Mouse (Mus musculus) stomach, postnatal 0 days (tissue): Measurements from ENCODE around the gene Mcl1. TPM values are rescaled to one million over a fixed set of nuclear protein-coding genes. Genes with fewer than 3 reads are reported as not detected.
"Not testable (repeated sequence)": the region's sequence is repeated elsewhere in the genome, so short reads cannot be mapped to it uniquely, and the experiment has no call there.

Source experiments
- ATAC-seq: fragments of 200-750 bp; cut with Nextera tagmentation; 2 replicates; pipeline ENCODE4 v1.8.0; 2017; ENCODE audit not compliant: low FRiP score, low TSS enrichment
- DNase-seq: peaks from one replicate; pipeline ENCODE4 v3.0.0-alpha.2; 2016; ENCODE audit warnings: low spot score
- H3K27ac ChIP-seq: fragments of 300-500 bp; sonication (generic); replicated peaks from 2 replicates; pipeline ENCODE4 v1.5.1; 2014; ENCODE audit warnings: mild to moderate bottlenecking, control low read depth
- H3K27me3 ChIP-seq: fragments of 300-500 bp; sonication (generic); 2 replicates; pipeline ENCODE4 v1.6.1; 2014; ENCODE audit warnings: low read length; ENCODE audit not compliant: control insufficient read depth, insufficient read depth
- H3K36me3 ChIP-seq: fragments of 300-500 bp; sonication (generic); 2 replicates; pipeline ENCODE4 v1.6.1; 2014; ENCODE audit warnings: low read length, mixed read lengths; ENCODE audit not compliant: control insufficient read depth, insufficient read depth
- H3K4me1 ChIP-seq: fragments of 300-500 bp; sonication (generic); replicated peaks from 2 replicates; pipeline ENCODE4 v1.6.1; 2014; ENCODE audit warnings: antibody characterized with exemption; ENCODE audit not compliant: control insufficient read depth, insufficient read depth
- H3K4me2 ChIP-seq: fragments of 300-500 bp; sonication (generic); replicated peaks from 2 replicates; pipeline ENCODE4 v1.6.1; 2014; ENCODE audit warnings: low read depth, mild to moderate bottlenecking, control low read depth, moderate library complexity
- H3K4me3 ChIP-seq: fragments of 300-500 bp; sonication (generic); 2 replicates; pipeline ENCODE4 v1.5.1; 2014; ENCODE audit warnings: low read depth, low read length, control low read depth
- H3K9ac ChIP-seq: fragments of 300-500 bp; sonication (generic); 2 replicates; pipeline ENCODE4 v1.6.1; 2014; ENCODE audit warnings: mild to moderate bottlenecking, low read length, control low read depth, mixed read lengths
- H3K9me3 ChIP-seq: fragments of 300-500 bp; sonication (generic); 2 replicates; pipeline ENCODE4 v1.6.1; 2016; ENCODE audit warnings: low read length; ENCODE audit not compliant: control insufficient read depth
- CTCF ChIP-seq: IDR thresholded peaks from 2 replicates; pipeline ENCODE4 v1.5.1; 2016; ENCODE audit warnings: antibody characterized with exemption, low read depth, mild to moderate bottlenecking, moderate library complexity
- EP300 ChIP-seq: optimal IDR thresholded peaks from 2 replicates; pipeline ENCODE3; 2016; ENCODE audit warnings: antibody characterized with exemption
- WGBS: fragments of 180-500 bp; shearing (Covaris S2); extraction: QIAGEN DNeasy Blood & Tissue Kit; methylation state at CpG from one replicate; pipeline ENCODE4 v1.1.7; 2014; 5-methylcytosine and 5-hydroxymethylcytosine counted together
- polyA plus RNA-seq: library from polyadenylated mRNA; unstranded; fragments of >200 nt; fragmentation: Nextera tagmentation; extraction: Ambion mirVana; gene quantifications from 2 replicates; pipeline ENCODE4 v1.2.1, GENCODE M21; 2015

Gene Mcl1
- 57.9 and 59.2 TPM in 2 replicates for polyA plus RNA-seq

GRCm38 (mm10) chr3:95658236-95658867, at the start of gene Mcl1:
TSS of gene Mcl1 (plus strand) at chr3:95658788.
- ATAC-seq (peak; percentile 94), DNase-seq (peak; percentile 98)
- H3K4me2 ChIP-seq = peak within 1 kb of the TSS; percentile 79
- no peaks in the 10 kb centered on the region for H3K27me3 ChIP-seq
- H3K9ac ChIP-seq = peak within 1 kb of the TSS; percentile 100
- peak within 1 kb of the TSS; percentile 99 for H3K27ac ChIP-seq
- peaks cover 14% of the 10 kb centered on the region for H3K36me3 ChIP-seq
- no peak for TF ChIP-seq EP300
- TF ChIP-seq CTCF = peak; percentile 15; the same call in 1 of the 2 replicates
- WGBS = under 1% methylated on average over 37 of the region's 43 CpGs
- no peaks in the 10 kb centered on the region for H3K9me3 ChIP-seq
- peaks cover 4% of the 10 kb centered on the region; the same call in 1 of the 2 replicates for H3K4me1 ChIP-seq
- peak within 1 kb of the TSS; percentile 92 for H3K4me3 ChIP-seq

- H3K27ac ChIP-seq = no peak overlapping the region
- no peaks in the 10 kb centered on the region for H3K9me3 ChIP-seq
- no peak for ATAC-seq
- 62% methylated on average over 3 of the region's 3 CpGs for WGBS
- H3K4me1 ChIP-seq = no peaks in the 10 kb centered on the region
- no peak overlapping the region for H3K4me3 ChIP-seq
- no peak overlapping the region for H3K4me2 ChIP-seq
- H3K36me3 ChIP-seq = peaks cover 6% of the 10 kb centered on the region; the same call in 1 of the 2 replicates
- H3K27me3 ChIP-seq = no peaks in the 10 kb centered on the region
- TF ChIP-seq CTCF (no peak), EP300 (no peak)
- no peak overlapping the region for H3K9ac ChIP-seq
- DNase-seq = no peak
Observed at GRCm38 (mm10) chr3:95609195-95609594, 49.4 kb upstream of the Mcl1 start.

- Histone ChIP-seq H3K4me1 (no peaks in the 10 kb centered on the region), H3K4me2 (no peak overlapping the region), H3K27me3 (no peaks in the 10 kb centered on the region), H3K36me3 (peaks cover 17% of the 10 kb centered on the region), H3K27ac (no peak overlapping the region), H3K9me3 (no peaks in the 10 kb centered on the region), H3K4me3 (no peak overlapping the region), H3K9ac (no peak overlapping the region)
- ATAC-seq (no peak), DNase-seq (no peak)
- WGBS = 96% methylated on average over 1 of the region's 1 CpGs
- no peak for TF ChIP-seq EP300
- no peak for TF ChIP-seq CTCF
Observed at GRCm38 (mm10) chr3:95613996-95614395, 44.6 kb upstream of the Mcl1 start.

GRCm38 (mm10) chr3:95618511-95618910, 40.1 kb upstream of the Mcl1 start:
- ATAC-seq = no peak
- Histone ChIP-seq H3K27me3 (no peaks in the 10 kb centered on the region), H3K9ac (no peak overlapping the region), H3K4me3 (no peak overlapping the region), H3K4me1 (no peaks in the 10 kb centered on the region), H3K9me3 (no peaks in the 10 kb centered on the region), H3K36me3 (peaks cover 12% of the 10 kb centered on the region), H3K27ac (no peak overlapping the region), H3K4me2 (no peak overlapping the region)
- 73% methylated on average over 1 of the region's 1 CpGs for WGBS
- TF ChIP-seq CTCF = no peak
- no peak for TF ChIP-seq EP300
- no peak for DNase-seq

GRCm38 (mm10) chr3:95621241-95621640, 37.3 kb upstream of the Mcl1 start:
- Histone ChIP-seq H3K27me3 (no peaks in the 10 kb centered on the region), H3K27ac (no peak overlapping the region), H3K4me2 (no peak overlapping the region), H3K4me1 (no peaks in the 10 kb centered on the region), H3K4me3 (no peak overlapping the region), H3K9ac (no peak overlapping the region), H3K36me3 (peaks cover 10% of the 10 kb centered on the region), H3K9me3 (no peaks in the 10 kb centered on the region)
- no peak for TF ChIP-seq CTCF
- TF ChIP-seq EP300 = no peak
- WGBS = 78% methylated on average over 1 of the region's 1 CpGs
- DNase-seq (no peak), ATAC-seq (no peak)

- not testable (repeated sequence) for H3K9ac ChIP-seq, H3K4me1 ChIP-seq, H3K27ac ChIP-seq, ATAC-seq, H3K27me3 ChIP-seq, H3K9me3 ChIP-seq, H3K36me3 ChIP-seq, H3K4me3 ChIP-seq, DNase-seq, H3K4me2 ChIP-seq
- WGBS = 97% methylated on average over 17 of the region's 20 CpGs
Observed at GRCm38 (mm10) chr3:95622421-95622820, 36.2 kb upstream of the Mcl1 start.
